Mouse (Mus musculus): ENCODE measurements around the gene Agrp. TPM values are rescaled to one million over a fixed set of nuclear protein-coding genes. Genes with fewer than 3 reads are reported as not detected.

Gene Agrp
- total RNA-seq, 2 experiments from 2014 or later: not detected

DNA sequence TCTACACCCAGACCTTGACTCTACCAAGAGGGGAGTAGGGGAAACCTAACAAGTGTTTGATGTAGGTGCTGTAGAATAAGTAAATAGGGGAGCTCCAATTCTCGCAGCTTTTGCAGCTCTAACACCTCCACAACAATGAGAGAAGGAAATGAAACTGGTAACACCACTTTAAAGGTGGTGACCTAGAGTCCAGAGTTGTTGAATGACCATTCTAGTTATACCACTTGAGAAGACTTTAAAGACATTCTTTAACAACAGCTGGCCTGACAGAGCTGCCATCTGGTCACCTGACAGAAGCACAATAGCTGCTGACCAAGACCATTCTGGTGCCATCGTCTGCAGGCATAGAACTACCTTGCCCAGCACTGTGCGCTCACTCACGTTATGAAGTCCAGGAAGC lies 98.3 kb downstream of the Agrp start:
- DNase-seq (ENCODE audit: extremely low spot score in 1 of 2, low spot score in 2 of 2): no peak
- intact Hi-C loops (cut with DNase I): no loop called here

DNA sequence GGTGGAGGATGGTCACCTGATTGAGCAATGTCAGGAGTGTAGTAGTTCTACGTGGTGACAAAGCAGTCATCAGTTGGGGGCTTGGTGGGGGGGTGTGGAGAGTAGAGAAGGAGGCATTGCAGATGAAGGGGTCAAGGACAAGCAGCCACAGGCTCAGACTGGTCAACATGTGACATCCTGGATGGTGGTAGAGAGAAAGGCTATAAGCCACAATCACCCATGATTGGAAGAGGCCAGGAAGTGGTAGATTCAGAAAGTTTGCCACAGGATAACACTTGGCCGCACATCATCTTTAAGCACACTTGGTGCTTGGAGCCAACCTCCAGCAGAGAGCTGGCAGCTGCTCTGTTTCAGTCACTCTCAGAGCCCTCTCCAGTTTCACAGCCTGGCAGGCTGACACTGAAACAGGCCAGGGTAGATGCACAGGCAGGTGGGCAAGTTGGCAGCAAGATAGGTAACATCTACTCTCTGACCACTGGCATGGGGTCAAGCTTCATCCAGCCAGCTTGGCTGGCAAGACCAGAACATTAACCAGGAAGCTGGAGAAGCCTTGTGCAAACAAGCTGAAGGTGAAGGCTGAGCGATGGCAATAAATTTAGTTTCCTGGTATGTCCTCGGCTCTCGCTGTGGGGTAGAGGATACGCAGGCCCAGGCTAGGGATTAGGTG lies 100.0 kb downstream of the Agrp start:
- intact Hi-C loops (cut with DNase I): no loop called here
- DNase-seq (ENCODE audit: extremely low spot score in 1 of 2, low spot score in 2 of 2): no peak

DNA sequence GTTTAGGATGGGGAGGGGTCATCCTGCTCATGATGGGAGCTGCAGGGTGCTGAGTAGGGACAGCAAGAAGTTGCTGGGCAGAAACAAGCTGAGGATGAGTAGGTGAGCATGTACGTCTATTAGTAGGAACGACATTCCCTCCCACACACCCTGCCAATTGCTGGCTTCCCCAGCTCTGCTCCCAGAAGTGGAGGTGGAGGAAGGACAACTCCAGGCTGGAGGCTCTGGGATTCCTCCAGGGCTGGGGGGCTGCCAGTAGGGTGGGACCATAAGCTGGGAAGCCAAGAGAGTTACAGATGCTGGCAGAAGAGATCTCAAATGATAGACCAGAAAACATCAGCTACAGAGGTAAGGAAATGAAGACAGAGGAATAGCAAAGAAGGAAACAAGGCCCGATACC lies 100.6 kb downstream of the Agrp start:
- intact Hi-C loops (cut with DNase I): no loop called here
- no peak for DNase-seq (ENCODE audit: extremely low spot score in 1 of 2, low spot score in 2 of 2)

DNA sequence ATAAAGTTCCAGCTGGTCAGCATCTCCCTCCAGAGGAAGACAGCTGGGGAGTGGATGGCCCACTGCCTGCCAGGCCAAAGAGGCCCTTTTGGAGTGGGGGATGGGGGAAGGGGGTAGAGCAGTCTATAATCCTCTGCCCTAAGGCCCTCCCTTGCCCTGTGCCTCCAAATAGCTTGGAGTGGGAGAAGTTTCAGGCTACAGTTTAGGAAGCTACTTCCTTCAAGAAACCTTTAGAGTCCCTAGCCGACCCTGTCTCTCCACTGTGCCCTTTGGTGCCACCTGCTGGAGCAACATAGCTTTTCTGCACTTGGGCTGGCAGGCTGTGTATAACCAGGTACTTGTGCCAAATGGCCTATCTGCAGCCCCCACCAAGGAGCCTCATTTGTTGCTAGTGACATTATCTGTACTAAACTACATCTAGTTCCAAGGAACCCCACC lies 103.3 kb downstream of the Agrp start:
- intact Hi-C loops (cut with DNase I): no loop called here
- peak in 1 of 2 experiments; percentile 80 for DNase-seq (ENCODE audit: extremely low spot score in 1 of 2, low spot score in 2 of 2)

DNA sequence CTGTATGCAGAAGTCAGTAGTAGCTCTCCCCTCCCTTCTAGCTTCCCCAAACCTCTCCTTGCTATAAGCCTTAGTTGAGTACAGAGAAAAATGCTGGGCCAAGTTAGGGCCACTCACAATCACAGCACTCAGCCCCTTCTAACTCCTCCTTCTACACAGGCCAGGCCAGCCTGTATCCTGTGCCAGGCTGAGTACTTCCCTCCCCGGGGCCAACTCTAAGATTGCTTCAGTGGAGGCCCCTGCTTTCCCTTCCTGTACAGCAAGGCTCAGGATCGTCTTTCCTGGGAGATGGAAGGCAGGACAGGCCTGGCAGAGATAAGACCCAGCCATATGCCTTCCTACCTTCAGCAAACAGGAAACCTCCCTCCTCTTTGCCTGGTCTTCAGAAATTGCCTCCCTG lies 103.8 kb downstream of the Agrp start:
- DNase-seq (ENCODE audit: extremely low spot score in 1 of 2, low spot score in 2 of 2): no peak
- intact Hi-C loops (cut with DNase I): no loop called here

DNA sequence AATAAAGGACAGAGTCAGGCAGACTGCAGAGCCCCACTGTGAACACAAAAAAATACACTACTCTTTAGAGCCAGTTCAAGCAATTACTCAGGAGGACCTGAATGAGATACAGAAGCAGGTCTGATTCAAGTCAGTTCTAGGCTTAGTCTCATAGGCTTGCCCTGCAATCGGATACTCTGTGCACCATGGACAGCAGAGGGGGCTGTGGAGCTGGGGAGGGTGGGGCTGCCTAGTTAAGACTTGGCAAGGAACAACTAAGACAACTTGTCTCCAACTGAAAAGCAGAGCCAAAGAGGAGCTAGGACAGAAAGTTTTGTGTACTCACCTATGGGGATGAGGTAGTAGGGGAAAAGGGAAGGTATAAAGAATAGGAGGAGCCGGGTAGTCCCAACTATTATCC lies 105.4 kb downstream of the Agrp start:
- intact Hi-C loops (cut with DNase I): no loop called here
- peak in 1 of 2 experiments; percentile 70 for DNase-seq (ENCODE audit: extremely low spot score in 1 of 2, low spot score in 2 of 2)

DNA sequence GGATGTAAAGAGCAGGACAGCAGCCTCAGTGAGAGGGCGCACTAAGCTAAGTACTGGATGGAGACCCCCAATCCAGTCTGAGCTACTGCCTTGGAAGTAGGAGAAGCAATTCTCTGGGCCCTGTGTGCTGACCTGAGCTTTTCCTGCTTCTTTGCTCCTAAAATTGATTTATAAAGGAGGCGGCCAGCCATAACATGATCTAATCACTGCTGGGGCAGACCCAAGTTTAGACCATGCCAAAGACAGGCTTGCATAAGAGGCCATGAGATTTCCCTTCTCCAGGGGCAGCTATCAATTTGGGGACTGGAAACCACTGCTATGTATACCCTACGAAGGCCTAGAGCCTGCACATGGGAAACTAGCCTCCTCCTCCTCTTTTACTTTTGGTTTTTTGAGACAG lies 107.9 kb downstream of the Agrp start:
- intact Hi-C loops (cut with DNase I): no loop called here
- DNase-seq (ENCODE audit: extremely low spot score in 1 of 2, low spot score in 2 of 2): no peak

DNA sequence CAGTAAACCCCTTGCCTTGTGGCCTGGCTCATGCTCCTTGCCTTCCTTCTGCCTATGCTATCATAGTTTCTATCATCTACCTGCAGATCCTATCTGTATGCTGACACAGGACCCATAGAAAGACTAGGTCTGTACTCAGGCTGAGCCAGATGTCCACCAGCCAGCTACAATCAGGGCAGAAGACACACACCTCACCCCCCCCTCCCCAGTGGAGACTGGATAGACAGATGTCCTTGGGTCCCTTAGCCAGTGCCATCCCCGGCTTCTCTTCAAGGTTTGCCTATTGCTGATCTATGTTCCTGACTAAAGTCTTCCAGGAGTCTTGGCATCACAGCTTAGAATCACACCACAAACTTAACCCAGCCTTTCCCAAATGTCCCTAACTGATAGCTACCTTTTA lies 109.0 kb downstream of the Agrp start:
- intact Hi-C loops (cut with DNase I): no loop called here
- DNase-seq (ENCODE audit: extremely low spot score in 1 of 2, low spot score in 2 of 2): no peak

DNA sequence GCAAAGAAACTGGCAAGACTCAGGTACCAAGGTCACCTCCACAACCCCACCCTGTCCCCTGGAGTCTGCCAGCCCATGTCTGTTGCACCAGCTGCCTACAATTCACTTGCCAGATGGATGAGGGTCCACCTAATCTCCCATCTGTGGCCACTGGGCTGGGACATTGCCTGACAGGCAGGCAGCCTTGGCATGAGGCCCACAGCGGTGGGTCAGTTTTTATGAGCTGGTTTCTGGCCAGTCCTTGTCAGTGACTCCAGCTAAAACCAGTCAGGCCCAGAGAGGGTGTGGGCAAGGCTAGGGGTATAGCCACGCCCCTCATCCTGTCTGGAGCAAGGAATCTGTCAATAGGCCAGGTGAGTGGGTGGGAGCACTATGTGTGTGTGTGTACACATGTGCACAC lies 110.1 kb downstream of the Agrp start:
- DNase-seq (ENCODE audit: extremely low spot score in 1 of 2, low spot score in 2 of 2): no peak
- intact Hi-C loops (cut with DNase I): no loop called here

DNA sequence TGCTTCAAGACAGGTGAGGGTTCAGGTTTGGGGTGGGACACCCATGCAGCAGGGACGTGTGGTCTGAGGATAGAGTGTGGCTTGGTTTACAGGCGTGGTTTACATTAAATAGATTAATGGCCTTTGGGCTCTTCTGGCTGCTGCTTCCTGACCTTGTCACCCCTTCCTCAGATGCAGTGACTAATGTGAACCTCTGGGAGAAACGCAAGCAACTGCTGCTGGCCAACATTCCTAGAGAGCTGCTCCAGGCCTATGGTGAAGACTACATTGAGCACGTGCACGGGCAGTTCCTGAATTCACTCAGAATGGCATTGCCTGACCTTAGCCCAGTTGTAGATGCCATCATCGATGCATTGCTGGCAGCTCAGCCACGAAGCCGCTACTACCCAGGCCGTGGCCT lies 114.3 kb downstream of the Agrp start:
- intact Hi-C loops (cut with DNase I): no loop called here
- no peak for DNase-seq (ENCODE audit: extremely low spot score in 1 of 2, low spot score in 2 of 2)

DNA sequence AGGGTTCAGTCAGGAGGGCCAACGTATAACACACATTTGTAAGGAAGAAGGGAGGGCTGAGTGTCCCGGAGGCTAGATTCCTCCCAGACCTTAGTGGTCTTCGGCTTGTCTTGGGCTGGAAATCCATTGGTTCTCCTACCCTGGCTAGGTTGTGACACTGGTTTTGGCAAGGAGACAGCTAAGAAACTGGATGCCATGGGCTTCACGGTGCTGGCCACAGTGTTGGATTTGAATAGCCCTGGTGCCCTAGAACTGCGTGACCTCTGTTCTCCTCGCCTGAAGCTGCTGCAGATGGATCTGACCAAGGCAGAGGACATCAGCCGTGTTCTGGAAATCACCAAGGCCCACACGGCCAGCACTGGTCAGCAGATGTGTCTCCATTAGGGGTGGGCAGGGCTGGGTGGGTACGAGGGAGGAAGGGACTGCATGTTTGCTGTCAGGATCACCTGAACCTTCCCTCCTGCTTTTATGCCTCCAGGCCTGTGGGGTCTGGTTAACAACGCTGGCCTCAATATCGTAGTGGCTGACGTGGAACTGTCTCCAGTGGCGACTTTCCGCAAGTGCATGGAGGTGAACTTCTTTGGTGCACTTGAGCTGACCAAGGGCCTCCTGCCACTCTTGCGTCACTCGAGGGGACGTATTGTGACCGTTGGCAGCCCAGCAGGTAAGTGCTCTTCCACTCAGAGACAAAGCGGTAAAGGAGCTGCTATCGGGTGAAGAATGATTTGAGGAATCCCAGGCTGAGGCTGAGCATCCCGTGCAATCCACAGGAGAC lies 115.0 kb downstream of the Agrp start:
- DNase-seq (ENCODE audit: extremely low spot score in 1 of 2, low spot score in 2 of 2): no peak
- intact Hi-C loops (cut with DNase I): no loop called here

DNA sequence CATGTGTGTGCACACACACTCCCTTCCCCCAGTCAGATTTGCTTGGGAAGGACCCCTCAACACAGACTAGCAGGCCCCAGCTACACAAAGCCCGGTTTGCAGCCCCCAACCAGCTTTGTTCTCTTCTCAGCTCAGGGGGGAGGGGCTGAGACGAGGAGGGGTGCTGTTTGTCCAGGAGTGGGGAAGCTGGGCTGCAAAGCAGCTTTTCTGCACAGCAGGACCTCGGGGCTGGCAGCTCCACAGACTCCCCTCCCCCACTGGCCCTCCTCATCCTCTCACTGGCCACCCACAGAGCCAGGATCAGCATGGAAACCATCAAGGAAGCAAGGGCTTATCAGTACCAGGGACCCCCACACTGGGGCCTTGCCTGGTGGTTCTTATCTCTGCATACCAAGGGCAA lies 116.1 kb downstream of the Agrp start:
- intact Hi-C loops (cut with DNase I): no loop called here
- DNase-seq (ENCODE audit: extremely low spot score in 1 of 2, low spot score in 2 of 2): no peak

DNA sequence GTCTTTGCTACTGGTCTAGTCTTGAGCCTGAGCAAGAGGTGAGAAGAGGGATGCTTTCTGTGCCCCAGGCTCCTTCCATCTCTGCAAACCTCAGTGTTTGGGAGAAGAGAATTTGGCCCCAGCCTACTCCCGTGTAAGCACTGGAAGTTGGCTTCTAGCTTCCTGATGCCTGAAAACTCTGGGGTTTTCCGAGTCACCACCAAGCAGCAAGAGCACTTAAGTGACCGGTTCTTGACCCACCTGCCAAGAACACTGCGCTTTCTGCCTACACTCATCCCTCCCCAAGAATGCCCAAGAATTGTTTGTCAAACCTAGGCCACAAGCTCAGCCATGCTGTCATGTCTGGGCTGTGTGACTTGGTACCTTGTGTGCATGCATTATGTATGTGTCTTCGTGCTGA lies 116.7 kb downstream of the Agrp start:
- intact Hi-C loops (cut with DNase I): no loop called here

DNA sequence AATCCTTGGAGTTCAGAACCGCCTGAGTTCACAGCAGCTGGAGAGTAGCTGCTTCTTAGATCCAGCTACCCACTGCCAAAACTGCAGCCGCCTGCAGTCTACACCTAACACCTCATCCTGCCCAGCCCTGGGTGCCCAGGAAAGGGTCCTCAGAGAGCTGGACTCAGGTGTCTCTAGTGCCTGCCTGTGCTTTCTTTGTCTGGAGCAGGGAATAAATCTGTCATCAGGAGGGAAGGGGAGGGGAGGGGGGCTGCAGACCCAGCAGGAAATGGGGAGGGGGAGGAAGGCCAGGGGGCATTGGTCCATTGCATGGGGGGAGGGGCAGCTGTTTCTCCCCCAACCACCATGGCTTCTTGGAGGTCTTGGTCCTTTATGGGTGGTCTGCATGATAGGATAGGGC lies 117.6 kb downstream of the Agrp start:
- intact Hi-C loops (cut with DNase I): loop anchor here (5.0 kb wide), 1 partner anchor 33 kb away; no protein-coding TSS in a partner anchor
- DNase-seq (ENCODE audit: extremely low spot score in 1 of 2, low spot score in 2 of 2): no peak

More for the DNA sequence above, 116.7 kb downstream of the Agrp start:
- DNase-seq (ENCODE audit: extremely low spot score in 1 of 2, low spot score in 2 of 2): no peak

DNA sequence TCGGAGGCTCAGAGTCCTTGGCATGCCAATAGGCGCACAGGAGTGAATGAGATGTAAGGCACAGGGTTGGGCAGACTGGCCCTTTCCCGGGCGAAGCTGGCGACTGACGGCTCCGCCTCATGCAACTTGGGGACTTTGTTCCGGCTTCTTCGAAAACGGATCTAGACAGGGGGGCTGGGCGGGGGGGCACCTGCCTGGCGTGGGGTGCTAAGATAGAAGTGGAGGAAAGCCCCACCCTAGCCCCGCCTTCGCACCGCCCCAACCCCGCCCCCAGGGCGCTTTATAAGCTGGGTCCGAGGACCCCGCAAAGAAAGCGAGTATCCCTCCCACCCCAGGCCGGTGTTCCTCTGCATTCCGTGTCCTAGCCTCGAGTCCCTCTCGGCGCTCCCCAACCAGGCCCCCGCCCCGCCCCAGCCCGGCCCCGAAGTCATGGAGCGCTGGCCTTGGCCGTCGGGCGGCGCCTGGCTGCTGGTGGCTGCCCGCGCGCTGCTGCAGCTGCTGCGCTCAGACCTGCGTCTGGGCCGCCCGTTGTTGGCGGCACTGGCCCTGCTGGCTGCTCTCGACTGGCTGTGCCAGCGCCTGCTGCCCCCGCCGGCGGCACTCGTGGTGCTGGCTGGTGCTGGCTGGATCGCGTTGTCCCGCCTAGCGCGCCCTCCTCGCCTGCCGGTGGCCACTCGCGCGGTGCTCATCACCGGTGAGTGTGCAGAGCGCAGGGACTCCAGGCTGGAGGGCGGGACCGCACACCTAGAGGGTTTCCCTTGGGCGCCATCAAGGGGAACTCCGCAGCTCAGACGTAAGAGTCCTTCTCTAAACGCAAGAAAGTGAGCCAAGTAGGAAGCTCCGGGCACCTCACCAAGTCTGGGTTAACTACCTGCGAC lies 118.5 kb downstream of the Agrp start, which contains the start of gene Hsd11b2:
TSS of gene Hsd11b2 (plus strand) at position 320 of the 878 bp plus-strand sequence.
- intact Hi-C loops (cut with DNase I): loop anchor here (5.0 kb wide), 1 partner anchor 34 kb away; no protein-coding TSS in a partner anchor
- peak in 1 of 2 experiments; percentile 65 for DNase-seq (ENCODE audit: extremely low spot score in 1 of 2, low spot score in 2 of 2)

DNA sequence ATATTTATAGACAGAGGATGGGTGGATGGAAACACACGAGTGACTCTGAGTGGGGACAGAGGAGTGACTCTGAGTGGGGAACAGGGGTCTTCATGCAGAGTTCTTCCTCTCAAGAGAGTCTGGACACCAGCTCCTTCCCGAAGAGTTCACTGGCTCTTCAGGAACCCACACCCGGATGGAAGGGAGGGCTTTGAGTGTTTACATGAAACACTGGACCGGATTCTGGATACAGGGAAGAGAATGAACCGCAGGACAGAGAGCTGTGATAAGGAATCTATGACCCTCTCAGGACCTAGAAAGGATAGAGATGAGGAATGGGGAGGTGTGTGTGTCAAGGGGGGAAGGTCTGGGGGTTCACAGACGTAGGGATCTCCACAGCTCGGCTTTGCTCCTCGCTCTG lies 119.8 kb downstream of the Agrp start:
- no peak for DNase-seq (ENCODE audit: extremely low spot score in 1 of 2, low spot score in 2 of 2)
- intact Hi-C loops (cut with DNase I): loop anchor here (5.0 kb wide), 1 partner anchor 35 kb away; no protein-coding TSS in a partner anchor

All from left cerebral cortex, postnatal 10 days (tissue).